Mouse (Mus musculus) C2C12 (cell line): ENCODE data around the gene Il20. TPM values are rescaled to one million over a fixed set of nuclear protein-coding genes. Genes with fewer than 3 reads are reported as not detected.

ENCODE experiments used
- H3K27me3 ChIP-seq: one replicate; pipeline ENCODE4 v1.6.1; 2011; ENCODE audit not compliant: control insufficient read depth, insufficient read depth, insufficient read length
- H3K36me3 ChIP-seq: one replicate; pipeline ENCODE4 v1.6.1; 2011; ENCODE audit not compliant: control insufficient read depth, insufficient read depth
- H3K4me3 ChIP-seq: one replicate; pipeline ENCODE4 v1.5.1; 2011; ENCODE audit warnings: mild to moderate bottlenecking, control low read depth; ENCODE audit not compliant: poor library complexity, insufficient read depth, severe bottlenecking
- H3K79me2 ChIP-seq: one replicate; pipeline ENCODE4 v1.6.1; 2011; ENCODE audit not compliant: control insufficient read depth, insufficient read depth
- H3K79me3 ChIP-seq: one replicate; pipeline ENCODE4 v1.6.1; 2011; ENCODE audit warnings: low read depth, control low read depth
- H3ac ChIP-seq: one replicate; pipeline ENCODE3; 2011; ENCODE audit warnings: low read depth; ENCODE audit not compliant: control insufficient read depth, insufficient read length
- CEBPB ChIP-seq: IDR thresholded peaks from one replicate; pipeline ENCODE4 v1.6.1; 2011; ENCODE audit warnings: low read depth, mild to moderate bottlenecking, control low read depth, moderate library complexity
- CTCF ChIP-seq: IDR thresholded peaks from one replicate; pipeline ENCODE4 v1.5.1; 2011; ENCODE audit not compliant: control insufficient read depth, insufficient read depth, insufficient read length
- FOSL1 ChIP-seq: IDR thresholded peaks from one replicate; pipeline ENCODE4 v1.8.0; 2011; ENCODE audit warnings: mild to moderate bottlenecking, low read length; ENCODE audit not compliant: poor library complexity, insufficient read depth, severe bottlenecking
- MAX ChIP-seq: IDR thresholded peaks from one replicate; pipeline ENCODE4 v1.6.1; 2011; ENCODE audit warnings: mild to moderate bottlenecking, control low read depth
- MYOD1 ChIP-seq: IDR thresholded peaks from one replicate; pipeline ENCODE4 v1.6.1; 2011; ENCODE audit warnings: low read depth; ENCODE audit not compliant: control insufficient read depth, insufficient read length
- MYOG ChIP-seq: IDR thresholded peaks from one replicate; pipeline ENCODE4 v1.6.1; 2011; ENCODE audit not compliant: control insufficient read depth, insufficient read length; ENCODE audit errors: extremely low read depth
- USF1 ChIP-seq: IDR thresholded peaks from one replicate; pipeline ENCODE4 v1.6.1; 2011; ENCODE audit warnings: low read depth, mild to moderate bottlenecking, control low read depth, moderate library complexity
- polyA plus RNA-seq: library from polyadenylated mRNA; unstranded; fragments of >200 nt; fragmentation: generic; extraction: Trizol; gene quantifications from one replicate; pipeline ENCODE4 v1.2.1, GENCODE M21; 2012; ENCODE audit warnings: missing spikeins

Gene Il20
- polyA plus RNA-seq, 1 experiment = not detected

DNA sequence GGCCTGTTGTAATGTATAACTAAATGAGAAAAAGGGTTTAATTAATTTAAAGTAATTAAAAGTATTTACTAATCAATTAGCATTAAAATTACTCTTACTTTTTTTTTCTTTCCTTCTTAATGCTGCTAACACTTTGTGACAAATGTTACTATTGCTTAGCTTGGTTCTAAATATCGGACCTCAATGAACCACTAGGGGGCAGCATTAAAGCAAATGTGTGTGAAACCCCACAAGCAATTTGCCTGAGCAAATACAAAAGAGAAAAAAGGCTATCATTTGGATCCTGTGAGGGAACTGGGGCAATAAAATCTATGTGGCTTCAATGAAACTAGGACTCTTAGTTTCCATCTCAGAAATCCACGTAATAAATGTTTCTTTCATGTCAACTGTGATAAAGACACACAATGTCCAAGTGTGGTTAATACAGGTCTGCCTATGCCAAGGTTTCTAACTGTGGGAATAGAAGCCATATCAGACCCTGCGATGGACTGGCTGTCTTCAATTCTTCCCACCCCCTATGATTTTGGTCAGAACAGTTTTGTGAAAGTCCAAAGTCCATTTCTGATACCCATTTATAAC is 34.2 kb downstream of the Il20 start:
- TF ChIP-seq FOSL1 (no peak), CTCF (no peak), MYOG (no peak), MAX (no peak), CEBPB (no peak), MYOD1 (no peak), USF1 (no peak)
- H3K4me3 ChIP-seq = no peak overlapping the region
- no peak overlapping the region for H3ac ChIP-seq
- H3K36me3 ChIP-seq = no peaks in the 10 kb centered on the region
- no peaks in the 10 kb centered on the region for H3K79me2 ChIP-seq
- peaks cover 4% of the 10 kb centered on the region for H3K27me3 ChIP-seq
- no peaks in the 10 kb centered on the region for H3K79me3 ChIP-seq

GRCm38 (mm10) chr1:130875910-130876309 is 35.3 kb downstream of the Il20 start:
- Histone ChIP-seq H3K79me3 (no peaks in the 10 kb centered on the region), H3K36me3 (no peaks in the 10 kb centered on the region), H3K27me3 (peaks cover 4% of the 10 kb centered on the region), H3K4me3 (no peak overlapping the region), H3K79me2 (no peaks in the 10 kb centered on the region), H3ac (no peak overlapping the region)
- TF ChIP-seq USF1 (no peak), MYOG (no peak), CTCF (no peak), FOSL1 (no peak)

- no peaks in the 10 kb centered on the region for H3K79me2 ChIP-seq
- H3K79me3 ChIP-seq = no peaks in the 10 kb centered on the region
- no peaks in the 10 kb centered on the region for H3K36me3 ChIP-seq
- TF ChIP-seq MYOG = no peak
- no peak for TF ChIP-seq FOSL1
- peak; percentile 43 for TF ChIP-seq CTCF
- no peak for TF ChIP-seq MAX
- TF ChIP-seq USF1 = no peak
- H3ac ChIP-seq = no peak overlapping the region
- peaks cover 4% of the 10 kb centered on the region for H3K27me3 ChIP-seq
- no peak overlapping the region for H3K4me3 ChIP-seq
These were observed 36.1 kb downstream of the Il20 start for GRCm38 (mm10) chr1:130875139-130875538.

DNA sequence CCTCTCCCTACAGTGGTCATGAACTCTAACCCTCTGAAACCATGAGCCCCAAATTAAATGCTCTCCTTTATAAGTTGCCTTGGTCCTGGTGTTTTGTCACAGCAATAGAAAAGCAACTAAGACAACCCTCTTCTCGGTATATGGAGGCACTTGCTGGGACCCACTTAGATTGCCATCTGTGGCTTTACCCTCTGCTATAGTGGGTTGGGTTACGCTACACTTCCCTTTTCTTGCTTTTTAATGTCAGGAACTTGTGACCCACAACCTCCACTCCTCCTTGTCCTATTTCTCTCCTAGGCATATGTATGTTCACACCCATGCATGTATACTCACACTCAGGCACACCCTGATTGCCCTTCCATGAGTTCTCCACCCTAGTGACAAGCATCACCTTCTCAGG is 38.3 kb downstream of the Il20 start:
- no peaks in the 10 kb centered on the region for H3K36me3 ChIP-seq
- H3K79me2 ChIP-seq = no peaks in the 10 kb centered on the region
- peaks cover 4% of the 10 kb centered on the region for H3K27me3 ChIP-seq
- no peak overlapping the region for H3K4me3 ChIP-seq
- TF ChIP-seq MYOD1 (no peak), MAX (no peak), USF1 (no peak), MYOG (no peak), CEBPB (no peak), FOSL1 (no peak), CTCF (no peak)
- no peak overlapping the region for H3ac ChIP-seq
- no peaks in the 10 kb centered on the region for H3K79me3 ChIP-seq

DNA sequence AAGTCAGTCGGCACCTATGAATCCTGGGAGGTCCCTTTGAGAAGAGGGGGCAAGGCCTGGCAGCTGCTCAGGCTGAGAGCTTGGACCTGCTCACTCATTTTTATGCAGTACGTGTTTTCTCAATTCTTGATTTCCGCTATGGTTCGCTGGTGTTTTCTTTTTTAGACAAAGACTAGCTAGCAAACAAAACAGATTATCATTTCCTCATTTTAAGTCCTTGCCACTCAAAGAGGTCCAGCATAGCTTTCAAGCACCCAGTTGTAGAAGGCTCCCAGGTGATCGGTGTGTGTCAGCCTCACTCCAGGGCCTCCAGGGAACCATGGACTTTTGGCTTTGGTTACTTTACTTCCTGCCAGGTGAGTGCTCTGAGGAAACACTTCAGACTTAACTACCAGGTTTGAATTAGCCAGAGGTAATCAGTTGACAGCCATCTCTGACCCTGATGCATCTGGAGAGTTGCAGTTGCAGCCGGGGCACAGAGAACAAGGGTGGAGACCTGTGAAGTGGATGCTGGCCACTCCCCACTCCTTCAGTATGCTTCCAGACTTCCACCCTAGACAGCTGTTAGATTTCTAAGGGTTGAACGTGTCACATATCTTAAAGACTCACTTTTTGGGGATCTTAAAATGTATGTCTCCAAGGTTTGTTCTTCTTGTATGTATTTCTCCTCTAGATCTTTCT is 45.6 kb downstream of the Il20 start, which contains the start of gene Fcmr:
Gene Fcmr, plus strand, starts transcription at position 129 of the 681 bp plus-strand sequence.
- Histone ChIP-seq H3ac (no peak within 1 kb of the TSS), H3K27me3 (peaks cover 13% of the 10 kb centered on the region), H3K36me3 (no peaks in the 10 kb centered on the region), H3K79me2 (no peaks in the 10 kb centered on the region), H3K4me3 (no peak within 1 kb of the TSS), H3K79me3 (no peaks in the 10 kb centered on the region)
- TF ChIP-seq MYOG = no peak
- no peak for TF ChIP-seq FOSL1
- no peak for TF ChIP-seq MAX
- TF ChIP-seq CEBPB = no peak
- no peak for TF ChIP-seq MYOD1
- no peak for TF ChIP-seq USF1
- no peak for TF ChIP-seq CTCF

DNA sequence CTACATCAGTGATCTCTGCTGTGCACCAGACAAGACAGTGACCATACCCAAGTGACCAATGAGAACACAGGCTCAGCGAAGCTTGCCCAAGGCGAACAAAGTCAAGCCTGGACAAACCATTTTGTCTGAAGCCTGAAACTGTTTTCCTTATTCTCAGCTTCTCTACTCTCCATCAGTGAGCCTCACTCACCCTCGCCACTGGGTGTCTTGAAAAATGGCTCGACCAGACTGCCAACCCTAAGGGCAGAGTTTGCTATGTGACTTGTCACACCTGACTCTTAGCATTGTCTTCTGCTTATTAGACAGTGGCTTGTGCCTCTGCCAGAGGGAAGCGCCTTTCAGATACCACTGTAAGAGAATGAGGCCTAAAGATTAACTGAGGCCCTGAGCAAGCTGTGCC is 46.5 kb downstream of the Il20 start:
- Histone ChIP-seq H3K36me3 (no peaks in the 10 kb centered on the region), H3K79me3 (no peaks in the 10 kb centered on the region), H3K27me3 (peaks cover 13% of the 10 kb centered on the region), H3ac (no peak overlapping the region), H3K4me3 (no peak overlapping the region), H3K79me2 (no peaks in the 10 kb centered on the region)
- TF ChIP-seq MAX (no peak), MYOD1 (no peak), CTCF (no peak), MYOG (no peak), FOSL1 (no peak), CEBPB (no peak), USF1 (no peak)
